Mouse (Mus musculus) v-Abl transformed pro-B cells (cell line): Measurements from ENCODE around the gene Iqch.

Experiments
- in situ Hi-C, 2 experiments: fragments of 400-800 bp; cut with MboI; formaldehyde crosslinking; loops; one replicate each; pipeline ENCODE4 v1.15.1; 2025; ENCODE audit not compliant: unreplicated experiment in 2 of 2

The Iqch gene

GRCm38 (mm10) chr9:63602043-63602939 is at the start of gene Iqch, which contains the start of gene Aagab:
TSS of gene Iqch (minus strand) at chr9:63602493.
TSS of gene Aagab (plus strand) at chr9:63602660.
- in situ Hi-C loops = loop anchor here (10.0 kb wide), 2 partner anchors 213 to 467 kb away; no protein-coding TSS in a partner anchor

- in situ Hi-C loops = loop anchor here (5.0 kb wide), 2 partner anchors 41 to 56 kb away; no protein-coding TSS in a partner anchor
Measured at GRCm38 (mm10) chr9:63651594-63651993, 49.3 kb upstream of the Iqch start.

GRCm38 (mm10) chr9:63650905-63651304 is 48.6 kb upstream of the Iqch start:
- in situ Hi-C loops = loop anchor here (5.0 kb wide), 2 partner anchors 41 to 56 kb away; no protein-coding TSS in a partner anchor

GRCm38 (mm10) chr9:63649841-63650545 is 47.7 kb upstream of the Iqch start:
- in situ Hi-C loops = loop anchor here (5.0 to 10.0 kb wide), 3 partner anchors 42 to 115 kb away; no protein-coding TSS in a partner anchor

DNA sequence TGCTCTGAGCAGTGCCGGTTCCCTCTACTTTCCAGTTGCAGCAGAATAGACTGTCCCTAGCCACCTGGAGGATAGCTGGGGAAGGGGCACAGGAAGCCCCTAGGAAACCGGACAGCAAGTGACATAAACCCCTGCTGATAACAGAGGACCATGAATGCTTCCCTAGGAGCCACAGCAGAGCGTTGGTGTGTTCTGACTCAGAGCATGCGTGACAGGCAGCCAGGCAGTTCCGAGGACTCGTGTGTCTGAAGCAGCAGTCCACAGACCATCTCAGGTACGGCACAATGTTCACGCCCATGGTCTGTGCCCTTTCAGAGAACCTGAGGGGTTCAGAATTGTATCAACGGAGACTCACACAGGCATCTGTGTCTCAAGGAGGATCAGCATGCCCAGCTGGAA is 46.2 kb upstream of the Iqch start:
- in situ Hi-C loops = loop anchor here in 1 of 2 experiments (10.0 kb wide), 1 partner anchor 116 kb away; no protein-coding TSS in a partner anchor

DNA sequence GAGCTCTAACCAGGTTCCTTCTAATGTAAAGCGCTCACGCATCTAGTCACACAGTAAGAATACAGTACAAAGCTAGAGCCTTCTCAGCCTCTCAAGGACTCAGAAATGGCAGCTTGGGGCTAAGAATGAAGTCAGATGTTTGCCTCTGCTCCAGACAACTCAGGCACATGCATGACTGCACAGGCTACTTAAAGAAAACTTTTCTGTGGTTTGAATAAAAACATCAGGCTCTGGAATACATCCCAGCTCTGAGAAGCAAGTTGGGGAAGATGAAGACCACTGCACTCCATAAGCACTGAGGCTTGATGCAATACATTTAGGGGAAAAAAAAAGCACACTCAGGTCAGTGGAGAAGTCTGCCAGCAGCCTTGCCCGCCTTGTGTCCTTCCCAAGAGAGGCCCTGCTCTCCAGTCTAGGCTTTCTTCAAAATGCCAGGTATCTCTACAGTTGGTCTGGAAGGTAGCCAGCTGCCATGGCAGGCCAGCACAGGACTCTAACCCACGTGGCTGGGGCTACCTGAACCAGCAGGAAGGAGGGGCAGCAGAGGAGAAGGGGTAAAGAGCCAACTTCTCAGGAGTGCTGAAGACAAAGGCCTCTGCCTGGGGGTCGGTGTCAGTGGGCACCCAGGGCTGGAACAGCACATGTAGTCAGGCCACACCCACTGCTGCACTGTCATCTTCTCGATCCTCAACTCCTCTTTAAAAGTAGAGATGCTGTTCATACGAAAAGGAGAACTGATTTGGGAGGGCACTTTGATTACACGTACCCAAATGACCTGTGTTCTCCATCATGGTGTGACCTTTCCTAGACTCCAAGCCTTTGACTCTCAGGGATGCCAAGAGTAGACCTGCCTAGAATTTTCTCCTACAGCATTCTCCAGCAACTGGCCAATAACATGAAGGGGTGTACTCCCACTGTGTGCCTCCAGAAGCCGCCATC is 45.6 kb upstream of the Iqch start:
- in situ Hi-C loops = loop anchor here in 1 of 2 experiments (10.0 kb wide), 1 partner anchor 117 kb away; no protein-coding TSS in a partner anchor

GRCm38 (mm10) chr9:63645084-63645483 is 42.8 kb upstream of the Iqch start:
- in situ Hi-C loops = loop anchor here in 1 of 2 experiments (10.0 kb wide), 1 partner anchor 120 kb away; no protein-coding TSS in a partner anchor

DNA sequence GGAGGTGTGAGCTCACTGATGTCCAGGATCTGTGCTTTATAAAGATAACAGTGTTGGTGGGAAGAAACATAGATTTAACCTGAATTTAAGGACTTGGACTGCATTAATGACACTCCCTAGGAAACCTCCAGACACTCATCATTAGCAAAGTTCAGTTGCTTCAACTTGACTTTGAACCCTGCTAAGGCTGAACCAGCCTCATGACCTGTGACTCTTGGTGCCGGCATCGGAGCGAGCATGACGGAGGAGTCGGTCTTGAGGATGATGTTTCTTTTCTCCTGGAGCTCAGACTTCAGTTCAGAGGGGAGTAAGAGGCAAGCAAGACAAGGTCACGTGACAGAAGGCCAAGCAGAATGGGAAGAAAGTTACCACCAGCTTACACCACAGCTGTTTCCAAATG is 41.7 kb upstream of the Iqch start:
- in situ Hi-C loops = loop anchor here in 1 of 2 experiments (10.0 kb wide), 1 partner anchor 121 kb away; no protein-coding TSS in a partner anchor

- in situ Hi-C loops = loop anchor here in 1 of 2 experiments (10.0 kb wide), 1 partner anchor 123 kb away; no protein-coding TSS in a partner anchor
Measured at GRCm38 (mm10) chr9:63641983-63642646, 39.8 kb upstream of the Iqch start.

DNA sequence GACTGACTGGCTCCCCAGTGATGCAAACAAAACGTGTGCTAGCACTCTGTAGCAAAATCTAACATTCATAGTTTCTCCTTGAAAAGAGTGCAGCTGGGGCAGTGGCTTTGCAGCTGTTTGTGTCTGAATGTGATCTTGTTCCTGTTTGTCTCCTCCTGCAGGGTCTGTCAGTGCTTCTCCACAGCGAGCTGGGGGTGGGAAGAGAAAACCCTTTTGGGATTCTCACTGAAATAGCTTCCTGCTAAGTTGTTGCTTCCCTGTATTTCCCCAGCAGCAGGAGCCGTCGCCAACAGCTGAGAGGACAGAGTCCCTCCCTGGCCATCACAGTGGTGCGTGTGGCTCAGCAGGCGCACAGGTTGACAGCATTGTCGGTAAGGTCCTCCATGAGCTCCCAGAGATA is 33.8 kb upstream of the Iqch start:
- in situ Hi-C loops = no loop called here

DNA sequence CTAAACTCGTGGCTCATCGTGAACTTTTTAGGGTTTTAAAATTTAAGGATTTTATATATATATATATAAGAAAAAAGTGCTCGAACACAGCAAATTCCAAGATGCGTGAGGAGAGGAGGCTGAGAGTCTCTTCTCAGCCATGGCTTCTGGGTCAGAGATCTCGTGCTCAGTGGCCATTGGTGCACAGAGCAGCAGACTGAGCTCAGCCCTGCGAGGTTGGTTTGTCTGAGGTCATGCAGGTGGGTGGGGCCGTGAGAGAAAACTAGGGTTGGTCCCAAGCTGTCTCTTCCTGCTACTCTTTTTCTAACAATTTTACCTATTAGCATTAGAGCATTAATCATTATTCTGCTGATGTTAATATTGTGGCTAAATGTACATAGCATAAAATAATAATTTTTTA is 31.0 kb upstream of the Iqch start:
- in situ Hi-C loops = no loop called here

DNA sequence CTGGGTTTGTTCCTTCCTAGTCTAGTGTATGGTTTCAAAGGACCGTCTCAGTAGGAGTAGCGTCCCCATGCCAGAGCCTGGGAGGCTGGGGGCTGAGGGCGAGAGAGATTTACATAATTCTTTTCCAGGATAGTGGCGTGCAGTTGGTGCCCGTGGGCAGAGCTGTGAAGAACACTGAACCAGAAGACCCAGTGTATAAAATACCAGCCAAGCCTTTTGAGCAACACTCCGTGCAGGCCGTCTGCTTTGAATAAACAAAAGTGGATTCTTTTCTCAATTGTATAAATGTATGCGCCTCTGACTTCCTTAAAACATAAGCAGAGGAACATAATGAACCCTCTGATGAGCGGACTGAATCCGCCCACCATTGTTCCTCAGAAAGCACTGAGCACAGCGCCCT is 30.6 kb upstream of the Iqch start:
- in situ Hi-C loops = no loop called here

DNA sequence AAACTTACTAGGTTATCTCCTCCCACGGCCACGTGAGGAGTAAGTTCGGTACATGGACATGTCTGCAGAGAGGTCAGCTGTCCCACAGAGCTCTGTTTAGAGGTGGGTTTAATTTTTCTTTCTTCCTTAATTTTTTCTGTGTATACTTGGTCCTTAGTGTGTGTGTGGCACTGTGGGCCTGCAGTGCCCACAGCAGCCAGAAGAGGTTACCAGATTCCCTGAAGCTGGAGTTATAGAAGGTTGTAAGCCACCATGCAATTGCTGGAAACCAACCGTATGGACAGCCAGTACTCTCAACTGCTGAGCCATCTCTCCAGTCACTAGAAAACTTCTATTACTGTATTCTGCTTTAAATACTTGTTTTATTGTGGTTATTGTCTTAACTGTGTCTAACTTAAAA is 29.8 kb upstream of the Iqch start:
- in situ Hi-C loops = no loop called here

- in situ Hi-C loops = no loop called here
Measured at GRCm38 (mm10) chr9:63625090-63625756, 22.9 kb upstream of the Iqch start.

DNA sequence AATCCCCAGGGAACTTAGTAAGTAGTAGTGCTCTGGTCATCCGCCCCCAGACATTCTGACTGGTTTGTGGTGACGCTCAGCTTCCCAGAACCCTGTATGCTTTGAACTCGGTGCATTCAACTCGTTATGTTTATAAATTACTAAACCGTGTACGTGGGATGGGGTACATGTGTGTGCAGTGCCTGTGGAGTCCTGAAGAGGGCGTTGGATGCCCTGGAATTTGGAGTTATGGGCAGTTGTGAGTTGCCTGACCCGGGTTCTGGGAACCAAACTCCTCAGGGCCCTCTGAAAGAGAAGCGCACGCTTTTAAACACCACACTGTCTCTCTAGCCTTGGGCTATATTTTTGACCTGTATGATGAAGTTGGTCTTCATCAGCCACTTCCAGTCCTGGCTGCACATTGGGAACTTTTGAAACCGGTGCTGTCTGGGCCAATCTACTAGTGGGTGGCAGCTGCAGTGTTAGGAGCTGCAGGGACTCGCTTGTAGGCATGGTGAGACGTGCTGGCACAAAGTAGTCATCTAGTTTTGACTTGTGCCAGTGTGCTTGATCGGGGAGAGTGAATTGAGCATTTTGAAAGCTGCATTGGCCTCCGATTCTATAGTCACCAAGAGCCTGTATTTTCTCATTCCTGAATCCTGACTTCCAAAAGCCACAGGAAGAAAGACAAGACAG is 21.7 kb upstream of the Iqch start:
- in situ Hi-C loops = no loop called here

DNA sequence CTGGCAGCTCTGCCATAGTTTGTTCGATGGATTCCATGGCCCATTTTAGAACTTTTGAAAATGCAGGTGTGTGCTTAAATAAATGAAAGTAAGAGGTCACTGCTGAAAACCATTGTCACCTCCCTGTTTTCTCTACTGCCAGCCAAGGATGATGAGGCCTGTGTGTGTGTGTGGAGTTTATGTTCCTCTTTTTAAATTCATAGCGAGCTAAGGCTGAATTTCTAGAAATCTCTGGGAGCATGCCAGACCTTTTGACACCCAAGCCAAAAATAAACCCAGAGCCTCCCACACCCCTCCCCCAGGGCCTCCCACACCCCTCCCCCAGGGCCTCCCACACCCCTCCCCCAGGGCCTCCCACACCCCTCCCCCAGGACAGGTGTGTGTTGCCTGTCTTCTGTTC is 15.7 kb upstream of the Iqch start:
- in situ Hi-C loops = no loop called here

DNA sequence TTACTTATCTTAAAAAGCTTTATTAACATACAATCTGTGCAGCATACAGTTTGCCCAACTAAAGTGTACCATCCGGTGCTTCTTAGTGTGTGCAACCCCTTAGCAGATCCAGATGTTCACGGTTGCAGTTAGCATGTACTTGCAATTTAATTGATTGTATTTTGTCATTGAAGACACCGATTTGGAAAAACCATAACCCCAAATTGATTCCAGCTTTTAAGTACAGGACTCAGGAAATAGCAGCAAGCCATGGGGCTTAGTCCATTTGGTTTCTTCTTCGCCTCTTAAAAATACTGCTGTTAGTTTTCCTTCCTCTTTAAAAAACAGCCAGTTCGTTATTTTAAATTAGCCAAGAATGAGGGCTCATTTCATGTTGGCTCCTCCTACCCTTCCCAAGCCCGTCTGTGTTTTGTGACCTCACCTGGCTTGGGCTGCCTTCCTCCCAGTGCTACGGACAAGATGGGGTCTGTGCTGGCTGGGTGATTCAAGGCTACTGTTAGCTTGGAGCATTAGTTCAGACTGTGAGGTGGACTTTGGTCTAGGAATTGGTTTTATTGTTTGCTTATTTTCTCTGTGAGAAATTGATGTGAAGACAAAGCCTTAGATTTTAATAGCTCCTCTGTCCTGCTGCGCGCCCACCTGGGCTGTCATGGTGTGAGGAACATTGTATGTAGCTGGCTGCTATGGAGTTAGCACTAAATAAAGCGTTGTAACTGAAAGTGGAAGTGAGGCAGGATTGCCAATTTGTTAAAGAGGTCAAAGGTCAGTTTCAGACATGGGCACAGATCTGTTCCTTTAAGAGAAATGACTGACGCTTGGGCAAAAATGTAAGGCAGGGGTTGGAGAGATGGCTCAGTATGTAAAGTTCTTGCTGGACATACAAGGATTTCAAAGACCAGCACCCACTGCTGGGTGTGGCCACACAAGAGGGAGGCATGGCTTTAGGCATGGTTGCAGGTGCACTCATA is 12.0 kb upstream of the Iqch start:
- in situ Hi-C loops = no loop called here
